18 mouse cellular contexts compared by ENCODE assay signal in genomic region chr2:43949775-43950492, GRCm38 (mm10).
DNase-seq lines count a peak whose midpoint lies in the region; ATAC-seq and TF ChIP-seq lines count a peak whose summit lies in the region.
"Had no signal": no experiment of that assay in that cellular context is flagged by ENCODE, and none has a peak within 500 bp of the region (broad histone marks: within the 10 kb centered on the region; RNA-seq: fewer than 3 reads in every experiment).

No protein-coding gene starts in this region.

- no peaks in the 10 kb centered on the region for H3K27me3 ChIP-seq in forebrain, embryonic 13.5 days
- no peaks in the 10 kb centered on the region for H3K27me3 ChIP-seq in forebrain, embryonic 11.5 days (ENCODE audit: control insufficient read depth, insufficient read depth, low read length)
- H3K27me3 ChIP-seq: embryonic facial prominence, embryonic 13.5 days; hindbrain, embryonic 13.5 days had no signal

- H3K27ac ChIP-seq in forebrain, embryonic 13.5 days = no peak overlapping the region
- H3K27ac ChIP-seq in forebrain, embryonic 11.5 days (ENCODE audit: low read depth, low read length) = no peak overlapping the region
- H3K27ac ChIP-seq: embryonic facial prominence, embryonic 13.5 days; heart, embryonic 10.5 days; hindbrain, embryonic 13.5 days; hindbrain, postnatal 0 days had no signal

- no peaks in the 10 kb centered on the region for H3K36me3 ChIP-seq in forebrain, embryonic 13.5 days (ENCODE audit: poor library complexity, severe bottlenecking)
- no peaks in the 10 kb centered on the region for H3K36me3 ChIP-seq in forebrain, embryonic 11.5 days (ENCODE audit: control insufficient read depth, insufficient read depth, low read length)
- H3K36me3 ChIP-seq: embryonic facial prominence, embryonic 13.5 days; heart, embryonic 10.5 days; hindbrain, embryonic 13.5 days had no signal

- no peak for TF ChIP-seq POLR2A in brain, embryonic 14.5 days (IDR thresholded peaks at IDR 0.05; ENCODE audit: borderline replicate concordance, extremely low read depth, insufficient read depth, insufficient read length, poor library complexity, severe bottlenecking)

- WGBS in forebrain, embryonic 13.5 days = 82% methylated on average over 13 of the region's 13 CpGs
- 90% methylated on average over 13 of the region's 13 CpGs for WGBS in forebrain, embryonic 11.5 days

- no peak overlapping the region for H3K9ac ChIP-seq in forebrain, embryonic 13.5 days
- no peak overlapping the region for H3K9ac ChIP-seq in forebrain, embryonic 11.5 days (ENCODE audit: low read length)
- H3K9ac ChIP-seq: embryonic facial prominence, embryonic 13.5 days; hindbrain, embryonic 13.5 days had no signal

- no peak overlapping the region for H3K4me2 ChIP-seq in forebrain, embryonic 13.5 days
- H3K4me2 ChIP-seq in forebrain, embryonic 11.5 days (ENCODE audit: low read depth, low read length, severe bottlenecking) = no peak overlapping the region
- H3K4me2 ChIP-seq: embryonic facial prominence, embryonic 13.5 days; hindbrain, embryonic 13.5 days had no signal

- no peaks in the 10 kb centered on the region for H3K4me1 ChIP-seq in forebrain, embryonic 13.5 days
- H3K4me1 ChIP-seq in forebrain, embryonic 11.5 days (replicated peaks; ENCODE audit: control insufficient read depth, insufficient read depth, low read length) = no peaks in the 10 kb centered on the region
- H3K4me1 ChIP-seq: embryonic facial prominence, embryonic 13.5 days; heart, embryonic 10.5 days; hindbrain, embryonic 13.5 days had no signal

- no peak for DNase-seq in forebrain, embryonic 11.5 days (ENCODE audit: low spot score)
- DNase-seq in layer of hippocampus, adult 9-10 months (ENCODE audit: low spot score) = peak; percentile 36
- DNase-seq in layer of hippocampus, postnatal 10 days (ENCODE audit: low spot score in 2 of 2) = no peak
- peak; percentile 75 for DNase-seq in brain, embryonic 14.5 days (ENCODE audit: low read depth)
- no peak for DNase-seq in thymus, adult 18-20 months
- DNase-seq in heart, postnatal 4 days = no peak
- DNase-seq: adrenal gland, postnatal 14 days; cerebellum, adult 11 months; cerebellum, adult 8-10 months; cerebellum, postnatal 36 days; gastrocnemius, postnatal 10 days; heart, adult 18-20 months; heart, postnatal 10 days had no signal

- no peaks in the 10 kb centered on the region for H3K9me3 ChIP-seq in forebrain, embryonic 13.5 days (replicated peaks)
- H3K9me3 ChIP-seq in forebrain, embryonic 11.5 days (ENCODE audit: control insufficient read depth, low read length) = no peaks in the 10 kb centered on the region
- H3K9me3 ChIP-seq: embryonic facial prominence, embryonic 13.5 days; heart, embryonic 10.5 days; hindbrain, embryonic 13.5 days had no signal

- no peak for TF ChIP-seq CTCF in brain, embryonic 14.5 days (IDR thresholded peaks at IDR 0.05; ENCODE audit: borderline replicate concordance, extremely low read depth, insufficient read depth, insufficient read length)

- ATAC-seq in forebrain, embryonic 13.5 days = peak; percentile 76; the same call in 1 of the 2 replicates
- no peak for ATAC-seq in forebrain, embryonic 11.5 days (replicated peaks; ENCODE audit: low FRiP score)
- ATAC-seq: hindbrain, postnatal 0 days had no signal

- no peak overlapping the region for H3K4me3 ChIP-seq in forebrain, embryonic 13.5 days
- H3K4me3 ChIP-seq in forebrain, embryonic 11.5 days (ENCODE audit: low read depth, low read length) = no peak overlapping the region
- H3K4me3 ChIP-seq: embryonic facial prominence, embryonic 13.5 days; heart, embryonic 10.5 days; hindbrain, embryonic 13.5 days had no signal

Comparison
In these comparisons a context has a peak if more than half of its experiments do, and no peak if none do; other contexts are left out.
1. DNase-seq: peak in layer of hippocampus, adult 9-10 months (single experiment) and brain, embryonic 14.5 days (single experiment); none in forebrain, embryonic 11.5 days (single experiment), layer of hippocampus, postnatal 10 days (0 of 2), thymus, adult 18-20 months (0 of 2) and heart, postnatal 4 days (single experiment).